Mouse (Mus musculus) liver, embryonic 14.5 days (tissue): ENCODE measurements around the gene Mpv17l2.
A peak's percentile ranks its signal among the peaks of the same experiment; 100 is the strongest.

Experiments used
- CTCF ChIP-seq: IDR thresholded peaks from 2 replicates; pipeline ENCODE4 v1.5.1; 2016; ENCODE audit warnings: antibody characterized with exemption, low read depth, control low read depth
- EP300 ChIP-seq: IDR thresholded peaks from 2 replicates; pipeline ENCODE4 v1.6.1; 2016; ENCODE audit warnings: antibody characterized with exemption, low read depth

- TF ChIP-seq EP300 (no peak), CTCF (peak; percentile 61; the same call in 1 of the 2 replicates)
Measured at GRCm38 (mm10) chr8:70729808-70730475, 30.8 kb downstream of the Mpv17l2 start.
